Mouse (Mus musculus): Measurements from ENCODE around the gene 1700003F12Rik. TPM values are rescaled to one million over a fixed set of nuclear protein-coding genes. Genes with fewer than 3 reads are reported as not detected.
A peak's percentile ranks its signal among the peaks of the same experiment; 100 is the strongest.

The 1700003F12Rik gene
- polyA plus RNA-seq, 1 experiment from 2014 or later: 2.9 TPM

GRCm38 (mm10) chr2:154552424-154552907 lies 5.6 kb downstream of the 1700003F12Rik start:
- 15% methylated on average over 27 of the region's 27 CpGs for WGBS
- H3K9ac ChIP-seq (replicated peaks; ENCODE audit: low read depth, low read length): peak overlapping the region; percentile 10; the same call in 1 of the 2 replicates
- no peak overlapping the region for H3K4me3 ChIP-seq (replicated peaks; ENCODE audit: low read length)
- ATAC-seq: peak; percentile 79
- H3K4me2 ChIP-seq (ENCODE audit: low read length): peak overlapping the region; percentile 22
- H3K9me3 ChIP-seq (ENCODE audit: control insufficient read depth, low read length): no peaks in the 10 kb centered on the region
- no peaks in the 10 kb centered on the region; the same call in 1 of the 2 replicates for H3K27me3 ChIP-seq (replicated peaks; ENCODE audit: control insufficient read depth, insufficient read depth, low read length)
- no peaks in the 10 kb centered on the region for H3K36me3 ChIP-seq (ENCODE audit: control insufficient read depth, insufficient read depth)
- H3K27ac ChIP-seq (ENCODE audit: low read length): peak overlapping the region; percentile 54
- peaks cover 37% of the 10 kb centered on the region for H3K4me1 ChIP-seq (replicated peaks; ENCODE audit: control insufficient read depth, insufficient read depth, low read length)

- H3K9me3 ChIP-seq (ENCODE audit: control insufficient read depth, low read length): no peaks in the 10 kb centered on the region
- no peak overlapping the region for H3K9ac ChIP-seq (replicated peaks; ENCODE audit: low read depth, low read length)
- H3K27ac ChIP-seq (ENCODE audit: low read length): no peak overlapping the region
- no peak overlapping the region for H3K4me2 ChIP-seq (ENCODE audit: low read length)
- no peaks in the 10 kb centered on the region for H3K36me3 ChIP-seq (ENCODE audit: control insufficient read depth, insufficient read depth)
- WGBS: 77% methylated on average over 6 of the region's 6 CpGs
- H3K27me3 ChIP-seq (replicated peaks; ENCODE audit: control insufficient read depth, insufficient read depth, low read length): no peaks in the 10 kb centered on the region; the same call in 1 of the 2 replicates
- H3K4me3 ChIP-seq (replicated peaks; ENCODE audit: low read length): no peak overlapping the region
- ATAC-seq: no peak
- H3K4me1 ChIP-seq (replicated peaks; ENCODE audit: control insufficient read depth, insufficient read depth, low read length): peaks cover 37% of the 10 kb centered on the region
Observed at GRCm38 (mm10) chr2:154555235-154555634, 8.3 kb downstream of the 1700003F12Rik start.

GRCm38 (mm10) chr2:154557184-154557832 lies 10.4 kb downstream of the 1700003F12Rik start:
- Histone ChIP-seq H3K36me3 (ENCODE audit: control insufficient read depth, insufficient read depth) (no peaks in the 10 kb centered on the region), H3K9ac (replicated peaks; ENCODE audit: low read depth, low read length) (no peak overlapping the region), H3K4me3 (replicated peaks; ENCODE audit: low read length) (no peak overlapping the region), H3K9me3 (ENCODE audit: control insufficient read depth, low read length) (no peaks in the 10 kb centered on the region), H3K27ac (ENCODE audit: low read length) (no peak overlapping the region), H3K4me2 (ENCODE audit: low read length) (peak overlapping the region; percentile 66), H3K27me3 (replicated peaks; ENCODE audit: control insufficient read depth, insufficient read depth, low read length) (no peaks in the 10 kb centered on the region), H3K4me1 (replicated peaks; ENCODE audit: control insufficient read depth, insufficient read depth, low read length) (peaks cover 26% of the 10 kb centered on the region)
- ATAC-seq: no peak
- WGBS: 39% methylated on average over 5 of the region's 5 CpGs

GRCm38 (mm10) chr2:154558264-154559039 lies 11.6 kb downstream of the 1700003F12Rik start, which contains the start of gene Necab3:
Gene Necab3 (minus strand): TSS chr2:154558890.
- Histone ChIP-seq H3K4me1 (replicated peaks; ENCODE audit: control insufficient read depth, insufficient read depth, low read length) (peaks cover 18% of the 10 kb centered on the region), H3K4me2 (ENCODE audit: low read length) (peak within 1 kb of the TSS; percentile 66), H3K27ac (ENCODE audit: low read length) (0 out of 2 replicates have a peak within 1 kb of the TSS, but pooled peaks have one; percentile 12), H3K9me3 (ENCODE audit: control insufficient read depth, low read length) (no peaks in the 10 kb centered on the region), H3K4me3 (replicated peaks; ENCODE audit: low read length) (peak within 1 kb of the TSS; percentile 46), H3K27me3 (replicated peaks; ENCODE audit: control insufficient read depth, insufficient read depth, low read length) (no peaks in the 10 kb centered on the region), H3K36me3 (ENCODE audit: control insufficient read depth, insufficient read depth) (no peaks in the 10 kb centered on the region; the same call in 1 of the 2 replicates), H3K9ac (replicated peaks; ENCODE audit: low read depth, low read length) (peak within 1 kb of the TSS; percentile 63)
- WGBS: 4% methylated on average over 30 of the region's 34 CpGs
- peak; percentile 71 for ATAC-seq

- WGBS: 94% methylated on average over 22 of the region's 22 CpGs
- Histone ChIP-seq H3K9me3 (ENCODE audit: control insufficient read depth, low read length) (no peaks in the 10 kb centered on the region), H3K4me2 (ENCODE audit: low read length) (no peak overlapping the region), H3K9ac (replicated peaks; ENCODE audit: low read depth, low read length) (no peak overlapping the region), H3K27me3 (replicated peaks; ENCODE audit: control insufficient read depth, insufficient read depth, low read length) (no peaks in the 10 kb centered on the region), H3K27ac (ENCODE audit: low read length) (no peak overlapping the region), H3K4me1 (replicated peaks; ENCODE audit: control insufficient read depth, insufficient read depth, low read length) (peaks cover 31% of the 10 kb centered on the region), H3K4me3 (replicated peaks; ENCODE audit: low read length) (no peak overlapping the region), H3K36me3 (ENCODE audit: control insufficient read depth, insufficient read depth) (no peaks in the 10 kb centered on the region; the same call in 1 of the 2 replicates)
- ATAC-seq: no peak
Observed at GRCm38 (mm10) chr2:154563612-154564170, 16.8 kb downstream of the 1700003F12Rik start.

GRCm38 (mm10) chr2:154565562-154565961 lies 18.7 kb downstream of the 1700003F12Rik start:
- Histone ChIP-seq H3K4me1 (replicated peaks; ENCODE audit: control insufficient read depth, insufficient read depth, low read length) (peaks cover 37% of the 10 kb centered on the region), H3K27ac (ENCODE audit: low read length) (no peak overlapping the region), H3K9me3 (ENCODE audit: control insufficient read depth, low read length) (no peaks in the 10 kb centered on the region), H3K4me3 (replicated peaks; ENCODE audit: low read length) (no peak overlapping the region), H3K27me3 (replicated peaks; ENCODE audit: control insufficient read depth, insufficient read depth, low read length) (no peaks in the 10 kb centered on the region), H3K4me2 (ENCODE audit: low read length) (no peak overlapping the region), H3K9ac (replicated peaks; ENCODE audit: low read depth, low read length) (no peak overlapping the region), H3K36me3 (ENCODE audit: control insufficient read depth, insufficient read depth) (no peaks in the 10 kb centered on the region; the same call in 1 of the 2 replicates)
- 59% methylated on average over 3 of the region's 3 CpGs for WGBS
- no peak for ATAC-seq

- Histone ChIP-seq H3K9ac (replicated peaks; ENCODE audit: low read depth, low read length) (no peak overlapping the region), H3K4me2 (ENCODE audit: low read length) (no peak overlapping the region), H3K36me3 (ENCODE audit: control insufficient read depth, insufficient read depth) (no peaks in the 10 kb centered on the region; the same call in 1 of the 2 replicates), H3K9me3 (ENCODE audit: control insufficient read depth, low read length) (no peaks in the 10 kb centered on the region), H3K4me1 (replicated peaks; ENCODE audit: control insufficient read depth, insufficient read depth, low read length) (peaks cover 37% of the 10 kb centered on the region), H3K27me3 (replicated peaks; ENCODE audit: control insufficient read depth, insufficient read depth, low read length) (no peaks in the 10 kb centered on the region), H3K27ac (ENCODE audit: low read length) (no peak overlapping the region), H3K4me3 (replicated peaks; ENCODE audit: low read length) (no peak overlapping the region)
- 47% methylated on average over 8 of the region's 8 CpGs for WGBS
- no peak for ATAC-seq
Observed at GRCm38 (mm10) chr2:154566641-154567040, 19.8 kb downstream of the 1700003F12Rik start.

- H3K9ac ChIP-seq (replicated peaks; ENCODE audit: low read depth, low read length): no peak overlapping the region
- H3K4me1 ChIP-seq (replicated peaks; ENCODE audit: control insufficient read depth, insufficient read depth, low read length): peaks cover 37% of the 10 kb centered on the region
- peak overlapping the region; percentile 82 for H3K4me2 ChIP-seq (ENCODE audit: low read length)
- no peak for ATAC-seq
- H3K27me3 ChIP-seq (replicated peaks; ENCODE audit: control insufficient read depth, insufficient read depth, low read length): no peaks in the 10 kb centered on the region
- H3K4me3 ChIP-seq (replicated peaks; ENCODE audit: low read length): peak overlapping the region; percentile 66; the same call in 1 of the 2 replicates
- H3K36me3 ChIP-seq (ENCODE audit: control insufficient read depth, insufficient read depth): no peaks in the 10 kb centered on the region; the same call in 1 of the 2 replicates
- peak overlapping the region; percentile 67; the same call in 1 of the 2 replicates for H3K27ac ChIP-seq (ENCODE audit: low read length)
- no peaks in the 10 kb centered on the region for H3K9me3 ChIP-seq (ENCODE audit: control insufficient read depth, low read length)
- 59% methylated on average over 2 of the region's 2 CpGs for WGBS
Observed at GRCm38 (mm10) chr2:154567766-154568165, 20.9 kb downstream of the 1700003F12Rik start.
